Mouse (Mus musculus) layer of hippocampus, adult 2 months (tissue): Measurements from ENCODE around the gene Wdr3. TPM values are rescaled to one million over a fixed set of nuclear protein-coding genes. Genes with fewer than 3 reads are reported as not detected.

ENCODE experiments used
- DNase-seq, 2 experiments: peaks; one replicate each; pipeline ENCODE4 v3.0.0; 2022; ENCODE audit warnings: low spot score in 2 of 2
- H3K27ac ChIP-seq: fragments of 200-600 bp; 2 replicates; pipeline ENCODE4 v1.8.1; 2022
- H3K4me3 ChIP-seq: fragments of 200-600 bp; 2 replicates; pipeline ENCODE4 v1.8.1; 2022; ENCODE audit warnings: mild to moderate bottlenecking
- CTCF ChIP-seq: fragments of 200-600 bp; conservative IDR thresholded peaks from 2 replicates; pipeline ENCODE4 v1.8.1; 2022; ENCODE audit warnings: antibody characterized with exemption, mild to moderate bottlenecking, moderate library complexity
- long read RNA-seq, 2 experiments: library from polyadenylated mRNA; stranded (forward); transcript quantifications; one replicate each; pipeline ENCODE4 v2.0.0; 2021; ENCODE audit warnings: borderline mapping rate in 2 of 2
- total RNA-seq, 2 experiments: library from RNA; stranded (reverse); gene quantifications; 2 replicates each; pipeline ENCODE4 v1.2.3; 2021

Wdr3 gene
- total RNA-seq = 10 to 100 TPM; 23.2 to 27.9 TPM
- long read RNA-seq, experiment 1, transcript Wdr3-201 (27 exons, 3,432 nt) = major isoform, 15 of 22 reads
- long read RNA-seq, experiment 1, partial matches to known transcripts = 1 of 22 reads
- long read RNA-seq, experiment 1, other reads (novel, unspliced or antisense) = 6 of 22 reads
- long read RNA-seq, experiment 2, transcript Wdr3-201 (27 exons, 3,432 nt) = major isoform, 31 of 39 reads
- long read RNA-seq, experiment 2, partial matches to known transcripts = 0 of 39 reads
- long read RNA-seq, experiment 2, other reads (novel, unspliced or antisense) = 8 of 39 reads

GRCm38 (mm10) chr3:100162315-100163105 is at the start of gene Wdr3, which contains the start of gene Gdap2:
Wdr3 (minus strand) TSS chr3:100162407.
Gdap2 (plus strand) TSS chr3:100162381.
- Histone ChIP-seq H3K4me3 (peak within 1 kb of the TSS; percentile 83), H3K27ac (peak within 1 kb of the TSS; percentile 92)
- DNase-seq = peak; percentile 94 to 95
- 0 out of 2 replicates have a peak, but pooled peaks have one; percentile 7 for TF ChIP-seq CTCF

DNA sequence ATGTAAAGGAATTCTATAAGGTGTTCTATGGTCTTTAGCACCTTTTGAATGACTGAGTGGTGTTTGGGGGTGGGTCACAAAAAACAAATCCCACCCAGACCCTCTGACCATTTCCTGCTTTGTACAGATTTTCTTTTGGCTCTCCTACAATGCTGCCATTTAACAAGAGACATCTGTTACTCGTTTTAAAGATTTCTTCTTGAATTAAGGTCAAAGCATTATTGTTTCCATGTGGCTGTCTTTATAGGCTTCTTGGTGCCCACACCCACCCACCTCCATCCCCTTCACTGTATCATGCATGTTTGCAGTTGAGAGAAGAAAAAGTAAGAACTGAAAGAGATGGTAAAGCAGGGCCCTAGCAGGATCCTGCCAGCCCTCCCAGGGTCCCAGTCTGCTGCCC is 44.8 kb upstream of the Wdr3 start:
- DNase-seq = no peak
- TF ChIP-seq CTCF = no peak
- Histone ChIP-seq H3K4me3 (no peak overlapping the region), H3K27ac (no peak overlapping the region)

GRCm38 (mm10) chr3:100201554-100201953 is 39.3 kb upstream of the Wdr3 start:
- DNase-seq = peak; percentile 39 to 52
- no peak for TF ChIP-seq CTCF
- H3K27ac ChIP-seq = peak overlapping the region; percentile 82
- no peak overlapping the region for H3K4me3 ChIP-seq

- H3K4me3 ChIP-seq = no peak overlapping the region
- H3K27ac ChIP-seq = peak overlapping the region; percentile 56
- TF ChIP-seq CTCF = no peak
- DNase-seq = no peak
Observed at GRCm38 (mm10) chr3:100194210-100194609, 32.0 kb upstream of the Wdr3 start.

GRCm38 (mm10) chr3:100189861-100190260 is 27.7 kb upstream of the Wdr3 start:
- no peak for DNase-seq
- Histone ChIP-seq H3K27ac (peak overlapping the region; percentile 53; the same call in 1 of the 2 replicates), H3K4me3 (no peak overlapping the region)
- no peak for TF ChIP-seq CTCF

DNA sequence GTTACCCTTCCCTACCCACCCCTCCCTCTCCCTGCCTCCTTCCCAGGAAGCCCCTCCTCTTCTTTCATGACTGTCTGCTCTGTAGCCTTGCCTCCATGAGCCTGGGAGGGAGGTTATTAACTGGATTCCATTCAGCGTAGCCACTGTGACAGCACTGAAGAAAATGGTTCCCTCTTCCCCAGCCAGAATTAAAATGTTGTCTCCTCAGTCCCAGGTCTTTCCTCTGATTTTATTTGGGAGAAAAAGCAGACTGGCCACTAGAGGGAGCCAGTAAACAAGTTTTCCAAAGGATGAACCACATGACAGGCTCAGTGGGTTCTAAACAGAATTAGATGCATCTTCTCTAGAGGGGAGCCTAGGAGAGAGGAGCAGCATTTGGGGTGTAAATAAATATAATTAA is 27.2 kb upstream of the Wdr3 start:
- TF ChIP-seq CTCF = peak; percentile 86
- DNase-seq = peak; percentile 79 to 85
- H3K4me3 ChIP-seq = no peak overlapping the region
- H3K27ac ChIP-seq = peak overlapping the region; percentile 53; the same call in 1 of the 2 replicates

DNA sequence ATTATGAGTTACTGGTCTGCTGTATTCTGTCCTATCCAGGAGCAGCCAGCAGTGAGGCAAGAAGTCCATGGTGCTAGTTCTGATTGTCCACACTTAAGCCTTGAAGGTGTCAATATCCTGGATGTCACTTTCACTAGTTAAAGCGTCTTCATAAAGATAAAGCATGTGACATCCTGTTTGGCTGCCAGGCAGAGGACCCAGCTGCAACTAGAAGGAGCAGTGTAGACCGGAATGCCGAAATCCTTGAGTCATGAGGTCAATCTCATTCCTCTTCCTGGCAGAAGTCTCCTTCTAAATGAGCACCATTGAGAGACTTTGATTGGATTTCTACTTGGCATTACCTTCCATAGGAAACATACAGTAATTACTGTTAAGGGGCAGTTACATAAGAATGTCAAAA is 18.3 kb upstream of the Wdr3 start:
- Histone ChIP-seq H3K4me3 (no peak overlapping the region), H3K27ac (no peak overlapping the region; the same call in 1 of the 2 replicates)
- no peak for DNase-seq
- no peak for TF ChIP-seq CTCF

DNA sequence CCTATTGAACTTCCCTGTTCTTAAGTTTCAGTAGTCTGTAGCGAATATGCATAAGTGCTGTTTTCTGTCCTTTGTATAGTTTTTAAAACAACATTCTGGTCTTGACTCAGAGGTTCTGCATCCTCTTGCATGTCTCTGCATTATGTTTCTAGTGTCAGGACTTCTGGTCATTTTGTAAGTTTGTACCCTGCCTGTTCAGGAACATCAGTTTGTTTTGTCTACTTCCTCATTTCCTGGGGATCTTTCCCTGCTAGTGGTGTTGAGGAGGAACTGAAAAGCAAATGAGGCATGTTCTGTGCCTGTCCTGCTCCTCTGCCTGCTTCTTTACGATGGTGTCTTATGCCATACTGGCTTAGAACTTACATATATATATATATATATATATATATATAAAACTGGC is 13.8 kb upstream of the Wdr3 start:
- no peak overlapping the region for H3K27ac ChIP-seq
- no peak for DNase-seq
- no peak overlapping the region for H3K4me3 ChIP-seq
- no peak for TF ChIP-seq CTCF

DNA sequence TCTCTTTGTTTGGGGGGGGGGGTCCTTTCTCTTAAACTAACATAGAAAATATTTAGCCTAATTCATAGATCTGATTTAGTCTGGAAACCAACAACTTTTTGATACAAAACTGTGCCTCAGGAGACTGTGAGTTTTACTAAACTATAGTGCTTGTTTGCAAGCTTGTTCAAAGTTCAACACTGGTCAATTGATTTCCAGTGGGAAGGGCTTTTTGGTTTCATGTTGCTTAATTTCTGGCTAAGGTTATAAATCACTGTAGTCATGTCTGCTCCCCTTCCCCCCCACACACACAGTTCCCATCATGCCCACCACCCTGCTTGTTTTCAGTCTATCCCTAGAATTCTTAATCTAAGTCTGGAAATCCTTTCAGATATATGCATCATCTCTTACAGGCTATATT is 2.8 kb upstream of the Wdr3 start:
- TF ChIP-seq CTCF = no peak
- Histone ChIP-seq H3K27ac (no peak overlapping the region), H3K4me3 (no peak overlapping the region)
- DNase-seq = no peak

GRCm38 (mm10) chr3:100163556-100163955 is 1.3 kb upstream of the Wdr3 start:
- no peak for DNase-seq
- Histone ChIP-seq H3K4me3 (peak overlapping the region; percentile 83; the same call in 1 of the 2 replicates), H3K27ac (no peak overlapping the region)
- TF ChIP-seq CTCF = no peak

- DNase-seq = no peak
- no peak for TF ChIP-seq CTCF
- H3K27ac ChIP-seq = peak overlapping the region; percentile 92
- peak overlapping the region; percentile 83 for H3K4me3 ChIP-seq
Observed at GRCm38 (mm10) chr3:100161665-100162314, 417 bp downstream of the Wdr3 start.

- Histone ChIP-seq H3K4me3 (peak overlapping the region; percentile 83), H3K27ac (no peak overlapping the region)
- no peak for DNase-seq
- TF ChIP-seq CTCF = no peak
Observed at GRCm38 (mm10) chr3:100160682-100161445, 1.3 kb downstream of the Wdr3 start.

GRCm38 (mm10) chr3:100122445-100122844 is 39.8 kb downstream of the Wdr3 start:
- H3K27ac ChIP-seq = no peak overlapping the region
- no peak for DNase-seq
- H3K4me3 ChIP-seq = no peak overlapping the region
- peak; percentile 50 for TF ChIP-seq CTCF
